Mouse (Mus musculus) urinary bladder, postnatal 10 days (tissue): ENCODE measurements around the gene Papss2.

Experiments used
- DNase-seq: peaks from one replicate; pipeline ENCODE4 v3.0.0; 2022; ENCODE audit warnings: low spot score

Papss2 gene

DNA sequence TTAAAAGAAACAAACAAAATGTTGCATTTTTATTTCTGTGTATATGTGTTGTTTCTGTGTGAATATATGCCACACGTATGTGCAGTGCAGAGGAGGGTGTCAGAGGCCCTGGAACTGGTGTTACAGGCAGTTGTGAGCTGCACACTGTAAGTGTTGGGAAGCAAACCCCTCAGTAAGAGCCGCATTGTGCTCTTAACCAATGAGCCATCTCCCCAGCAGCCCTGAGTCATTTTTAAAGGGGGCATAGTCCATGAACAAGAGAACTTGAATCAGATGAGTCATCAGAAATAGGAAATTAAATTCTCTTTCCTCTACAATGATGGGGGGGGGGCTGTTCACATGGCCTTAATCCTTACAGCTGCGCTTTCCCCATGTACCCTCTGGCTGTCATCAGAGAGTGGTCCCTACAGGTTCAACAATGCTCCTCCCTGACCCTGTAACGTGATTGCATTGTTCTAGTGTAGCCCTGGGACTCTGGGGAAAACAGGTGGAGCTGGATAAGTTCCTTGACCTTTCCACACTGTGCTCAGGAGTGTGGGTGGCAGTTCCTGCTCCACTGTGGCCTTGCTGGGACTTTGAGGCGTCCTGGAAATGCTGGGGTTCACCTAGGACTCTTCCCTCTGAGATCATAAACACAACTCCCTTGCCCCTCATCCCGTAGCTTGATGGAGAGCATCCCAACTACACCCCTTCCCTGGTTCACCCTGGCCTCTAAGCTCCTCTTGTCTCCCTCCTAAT is 5.6 kb downstream of the Papss2 start:
- no peak for DNase-seq

DNA sequence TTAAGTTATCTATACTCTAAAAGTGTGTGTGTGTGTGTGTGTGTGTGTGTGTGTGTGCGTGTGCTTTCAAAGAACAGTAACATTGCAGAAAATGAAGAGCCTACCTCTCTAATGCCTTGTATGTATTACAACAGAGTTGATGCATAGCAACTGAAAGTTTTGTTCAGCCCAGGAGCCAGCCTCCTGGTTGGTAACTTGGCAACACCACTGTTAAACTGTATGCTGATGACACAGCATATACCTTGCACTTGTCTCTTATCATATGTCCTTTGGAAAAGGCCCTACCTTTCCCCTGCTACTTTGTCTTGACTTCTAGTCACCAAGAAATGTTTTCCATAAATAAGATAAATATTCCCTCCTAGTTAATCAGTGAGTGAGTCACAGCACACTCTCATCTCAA is 7.9 kb downstream of the Papss2 start:
- DNase-seq, result no peak

DNA sequence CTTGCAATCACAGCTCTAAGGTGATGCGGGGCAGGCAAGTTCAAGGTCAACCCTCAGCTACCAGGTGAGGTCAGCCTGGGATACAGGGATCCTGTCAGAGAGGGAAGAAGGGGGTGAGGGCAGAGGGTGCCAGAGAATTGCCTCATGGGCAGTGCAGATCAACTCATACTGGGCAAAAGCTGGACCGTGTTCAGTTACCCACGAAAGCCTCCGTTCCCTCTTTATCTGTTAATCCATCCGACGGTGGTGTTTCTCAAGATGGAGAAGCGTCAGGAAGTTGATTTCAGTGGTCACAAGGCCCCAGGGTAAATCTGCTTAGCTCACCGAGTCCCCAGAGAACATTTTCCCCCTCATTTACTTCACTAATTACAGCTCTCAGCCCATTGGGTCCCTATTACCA is 8.5 kb downstream of the Papss2 start:
- no peak for DNase-seq

DNA sequence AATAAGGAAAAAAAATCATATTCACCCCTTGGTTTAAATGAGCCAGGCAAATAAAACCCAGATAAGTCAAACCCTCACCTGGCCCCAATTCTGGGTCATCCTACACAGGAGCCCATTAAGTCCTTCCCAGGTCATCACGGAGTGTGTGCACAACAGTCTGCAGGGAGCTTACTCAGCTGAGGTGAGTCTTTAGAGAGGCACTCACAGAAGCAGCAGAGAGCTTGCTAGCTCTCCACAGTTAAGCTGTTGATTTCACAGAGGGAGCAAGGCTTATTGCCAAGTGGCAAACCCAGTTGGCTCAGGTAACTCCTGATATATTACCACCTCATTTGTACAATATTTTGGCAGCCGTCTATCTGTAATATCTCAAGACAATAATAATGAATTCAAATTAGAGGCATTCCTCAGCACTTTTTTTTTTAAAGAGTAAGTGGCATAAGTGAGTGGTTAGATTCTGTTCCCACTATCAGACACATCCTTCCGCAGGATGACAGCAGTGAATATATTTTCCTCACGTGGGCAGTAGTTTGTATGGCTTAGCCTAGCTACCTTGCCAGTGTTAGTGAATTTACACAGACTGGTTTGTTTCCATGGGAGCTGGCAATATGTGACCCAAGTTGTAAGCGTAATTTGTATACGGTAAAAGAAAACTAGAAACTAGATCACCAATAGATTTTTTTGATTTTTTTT is 9.1 kb downstream of the Papss2 start:
- no peak for DNase-seq

DNA sequence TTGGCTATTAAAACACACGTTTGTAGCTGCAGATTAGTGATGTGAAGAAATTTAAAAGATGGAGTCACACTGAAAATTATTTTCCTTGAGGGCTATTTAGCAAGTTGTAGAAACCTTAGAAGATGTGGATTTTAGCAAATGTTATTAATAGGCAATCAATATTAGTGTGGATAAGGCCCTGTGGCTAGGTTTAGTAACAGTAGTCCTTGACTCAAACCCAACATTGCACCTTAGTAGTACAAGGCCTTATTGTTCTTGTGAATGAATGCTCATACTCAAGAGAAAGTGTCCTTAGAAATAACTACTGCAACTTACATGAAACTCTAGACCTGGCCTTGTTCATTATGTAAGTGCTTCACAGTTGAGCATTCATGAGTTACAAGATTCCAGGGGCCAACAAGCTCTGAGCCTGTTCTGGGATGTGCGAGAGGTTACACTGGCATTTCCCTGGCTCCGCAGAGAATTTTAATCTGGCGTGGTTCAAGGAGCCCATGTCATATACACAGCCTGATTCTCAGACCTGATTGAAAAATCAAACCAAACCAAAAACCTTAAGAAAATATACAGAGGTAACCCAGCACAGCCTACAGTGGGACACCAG is 10.7 kb downstream of the Papss2 start:
- DNase-seq, result no peak

DNA sequence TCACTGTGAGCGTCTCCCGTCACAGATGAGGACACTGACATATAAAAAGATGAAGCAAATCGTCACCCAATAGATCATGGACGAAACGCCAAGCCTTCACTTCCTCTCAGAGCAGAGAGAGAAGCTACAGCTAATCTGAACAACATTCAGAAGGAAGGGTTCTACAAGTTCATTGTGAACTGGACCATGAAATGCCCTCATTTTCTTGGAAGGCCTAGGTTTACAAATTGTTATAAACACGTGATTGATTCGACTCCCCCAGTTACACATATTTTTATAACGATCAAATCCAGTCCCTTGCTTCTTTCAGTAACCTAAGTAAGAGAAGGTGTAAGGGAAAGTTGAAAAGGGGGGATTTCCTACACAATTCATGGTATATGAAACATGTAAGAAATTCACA is 11.4 kb downstream of the Papss2 start:
- no peak for DNase-seq

DNA sequence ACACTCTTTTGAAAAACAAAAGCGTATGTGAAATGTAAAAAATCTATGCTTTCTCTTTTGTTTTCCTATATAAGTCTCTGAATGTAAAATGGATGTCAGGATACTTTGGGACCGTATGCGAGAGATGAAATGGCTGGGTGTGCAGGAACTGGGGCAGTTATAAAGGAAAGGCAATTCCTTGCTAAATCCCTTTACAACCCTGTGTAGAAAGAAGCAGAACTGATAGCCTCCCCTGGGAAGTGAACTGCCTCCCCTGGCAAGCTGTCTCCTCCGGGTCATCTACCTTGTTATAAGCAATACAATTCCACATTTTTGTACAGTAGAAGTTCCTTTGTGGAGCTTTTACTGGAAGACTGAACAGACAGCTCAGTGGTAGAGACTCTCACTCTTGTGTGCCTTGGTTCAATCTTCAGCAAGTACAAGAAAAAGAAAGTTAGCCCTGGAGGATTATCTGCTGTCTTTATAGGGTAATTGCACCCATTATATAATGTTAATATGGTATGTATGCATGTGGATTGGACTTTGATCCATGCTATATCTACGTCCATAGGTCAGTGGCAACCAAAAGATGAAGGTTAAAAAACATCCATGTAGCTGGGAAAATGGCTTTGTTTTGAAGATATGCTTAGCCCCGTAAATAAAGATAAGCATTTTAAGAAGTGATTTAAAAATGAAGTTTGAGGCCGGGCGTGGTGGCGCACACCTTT is 15.9 kb downstream of the Papss2 start:
- no peak for DNase-seq

DNA sequence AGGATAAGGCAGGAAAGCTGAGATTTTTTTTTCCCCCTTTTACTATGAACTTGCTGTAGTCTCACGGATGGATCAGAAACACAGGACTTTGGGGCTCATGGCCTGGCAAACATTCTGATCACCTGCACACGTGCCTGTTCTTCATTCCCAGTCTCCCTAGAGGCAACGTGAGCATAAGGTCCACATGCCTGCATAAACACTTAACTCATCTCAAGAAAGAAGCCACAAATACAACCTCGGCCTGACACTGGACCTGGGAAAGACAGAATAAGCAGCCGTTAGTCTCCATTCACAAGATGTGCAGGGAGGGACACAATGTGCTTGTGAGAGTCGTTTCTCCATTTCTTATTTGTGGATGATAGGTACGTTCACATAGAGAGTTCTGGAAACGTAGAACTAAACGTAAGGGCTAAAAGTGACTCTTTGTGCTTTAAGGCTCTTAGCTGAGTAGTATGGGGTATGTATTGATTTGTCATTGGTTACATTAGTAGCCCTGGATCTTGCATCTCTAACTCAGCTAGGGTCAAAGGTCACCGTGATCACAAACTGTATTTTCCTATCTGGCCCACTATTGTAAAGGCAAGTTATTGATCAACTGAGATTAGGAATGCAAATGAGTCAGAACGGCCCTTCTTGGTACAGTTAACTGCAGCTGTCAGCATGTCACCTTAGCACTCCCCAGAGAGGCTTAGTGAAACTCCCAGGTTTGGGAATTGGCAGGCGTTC is 18.6 kb downstream of the Papss2 start:
- DNase-seq, result no peak

DNA sequence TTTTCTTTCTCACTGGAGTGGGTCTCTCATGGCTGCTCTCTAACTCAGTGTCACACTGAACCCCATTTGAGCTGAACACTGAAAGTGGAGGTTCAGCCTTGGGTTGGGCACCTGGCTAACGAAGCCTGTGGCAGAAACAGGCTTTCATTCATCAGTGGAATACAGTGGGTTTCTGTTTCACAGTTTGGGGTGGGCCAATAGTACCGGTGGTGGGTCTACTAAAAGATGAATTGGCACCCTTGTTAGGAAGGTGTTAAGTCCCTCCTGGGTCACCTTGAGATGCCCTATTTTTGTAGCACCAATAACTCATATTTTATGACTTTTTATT is 19.1 kb downstream of the Papss2 start:
- DNase-seq, result no peak

DNA sequence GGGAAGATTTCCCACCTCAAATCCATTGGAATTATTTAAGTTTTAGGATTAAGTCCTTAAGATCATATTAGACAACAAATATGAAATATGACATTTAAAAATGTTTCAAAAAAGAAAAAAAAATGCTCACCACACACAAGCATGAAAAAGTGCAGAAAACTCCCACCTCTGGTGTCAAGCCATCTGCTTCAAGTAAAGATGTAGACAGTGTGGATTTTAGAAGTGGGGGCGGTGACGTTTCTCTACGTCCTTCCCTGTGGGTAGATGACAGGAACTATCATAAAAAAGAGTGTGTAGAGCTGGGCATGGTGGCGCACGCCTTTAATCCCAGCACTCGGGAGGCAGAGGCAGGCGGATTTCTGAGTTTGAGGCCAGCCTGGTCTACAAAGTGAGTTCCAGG is 21.1 kb downstream of the Papss2 start:
- DNase-seq, result no peak

DNA sequence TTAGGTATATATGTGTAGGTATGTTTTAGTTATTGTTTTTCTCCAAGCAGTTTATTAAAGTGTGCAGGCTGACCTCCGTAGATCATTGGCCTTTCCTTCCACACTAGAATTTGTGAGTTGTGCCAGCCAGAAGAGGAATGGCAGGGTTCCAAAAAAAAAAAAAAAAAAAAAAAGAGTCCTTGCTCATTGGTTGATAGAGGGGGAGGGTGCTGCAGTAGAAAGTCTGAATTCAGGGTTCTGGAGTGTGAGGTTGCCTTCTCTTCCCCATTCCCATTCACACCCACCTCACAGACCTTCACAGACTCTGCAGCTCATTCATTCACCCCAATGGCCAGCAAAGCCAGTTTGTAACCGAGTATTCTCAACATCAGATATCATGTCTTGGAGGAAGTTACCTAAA is 24.1 kb downstream of the Papss2 start:
- no peak for DNase-seq

DNA sequence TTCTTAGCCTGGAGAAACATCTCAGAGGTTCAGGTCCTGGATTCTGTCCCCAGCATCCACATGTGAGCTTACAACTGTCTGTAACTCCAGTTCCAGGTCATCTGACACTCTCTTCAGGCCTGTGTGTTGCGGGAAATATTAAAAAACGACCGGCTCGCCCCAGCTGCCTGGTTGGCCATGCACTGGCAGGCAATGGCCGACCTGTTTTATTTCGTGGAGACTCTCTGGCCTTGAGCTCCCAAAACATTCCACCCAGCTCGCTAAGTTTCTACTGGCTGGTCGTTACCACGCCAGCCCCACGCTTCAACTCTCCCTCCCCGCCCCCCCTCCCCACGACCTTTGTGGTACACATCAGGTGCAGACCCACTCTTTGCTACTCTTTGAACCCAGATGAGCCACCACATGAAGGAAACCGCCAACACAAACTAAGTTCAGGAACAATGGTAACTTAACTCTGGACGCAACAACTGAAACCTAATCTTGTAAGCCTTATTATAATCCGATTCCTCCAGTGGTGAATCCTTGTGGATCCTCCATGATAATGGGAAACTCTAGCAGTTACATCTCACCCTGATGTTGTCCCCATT is 25.4 kb downstream of the Papss2 start:
- no peak for DNase-seq

DNA sequence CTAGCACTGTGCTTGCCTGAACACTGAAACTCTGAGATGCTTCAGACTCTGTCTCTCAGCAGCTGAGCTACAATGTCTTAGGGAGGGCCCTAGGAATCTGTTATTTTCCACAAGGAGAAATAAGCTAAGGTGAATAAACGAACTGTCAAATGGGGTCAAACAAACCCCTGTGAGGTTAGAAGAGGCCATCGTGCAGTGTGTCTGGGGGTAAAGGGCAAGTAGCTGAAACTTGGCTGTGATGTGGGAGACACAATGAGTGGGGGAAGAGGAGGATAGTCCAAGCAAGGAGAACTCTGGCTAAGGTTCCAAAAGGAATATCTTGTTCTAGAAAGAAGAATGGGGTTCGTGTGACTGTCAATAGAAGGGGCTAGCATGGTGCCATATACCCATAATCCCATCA is 26.6 kb downstream of the Papss2 start:
- DNase-seq, result no peak

DNA sequence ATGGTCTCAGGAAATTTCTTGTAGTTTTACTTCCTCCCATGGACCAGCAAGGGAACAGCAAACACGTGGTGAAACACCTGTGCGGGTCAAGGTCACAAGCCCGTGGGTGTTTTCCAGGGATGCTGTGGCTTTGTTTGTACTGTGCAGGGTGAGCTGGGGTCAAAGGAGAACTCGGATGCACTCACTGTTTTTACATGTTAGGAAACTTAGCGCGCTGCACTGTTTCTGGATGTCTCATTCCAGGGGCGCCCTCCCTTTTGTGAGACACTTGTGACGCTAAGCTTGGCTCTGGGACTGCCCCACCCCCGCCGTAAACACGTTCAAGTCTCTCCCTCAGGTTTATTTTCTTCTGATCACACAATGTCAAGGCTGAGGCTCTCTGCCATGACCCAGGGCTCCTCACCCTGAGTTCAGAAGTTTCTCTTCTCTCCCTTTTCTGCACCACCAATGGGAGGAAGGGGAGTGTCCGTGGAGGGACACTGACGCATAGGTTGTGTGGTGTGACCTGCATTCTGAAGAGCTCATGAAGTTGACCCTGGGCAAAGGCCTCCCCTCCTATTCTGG is 31.3 kb downstream of the Papss2 start:
- DNase-seq, result no peak

DNA sequence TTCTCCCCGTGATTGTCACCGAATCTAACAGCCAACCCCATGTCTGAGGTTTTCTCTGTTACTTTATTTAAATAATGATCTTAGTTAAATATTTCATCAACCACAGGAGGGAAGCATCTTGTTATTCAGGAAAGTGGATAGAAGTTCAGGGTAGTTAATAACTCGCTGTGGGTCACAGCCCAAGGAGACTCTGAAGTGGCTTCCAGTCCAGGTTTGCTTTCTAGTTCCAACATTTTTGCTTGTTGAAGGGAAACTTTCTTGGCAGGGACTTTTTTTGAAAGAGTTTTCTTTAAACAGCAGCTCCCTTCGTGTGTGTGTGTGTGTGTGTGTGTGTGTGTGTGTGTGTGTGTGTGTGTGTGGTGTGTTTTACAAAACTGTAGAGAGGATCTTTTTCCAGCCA is 32.0 kb downstream of the Papss2 start:
- no peak for DNase-seq

DNA sequence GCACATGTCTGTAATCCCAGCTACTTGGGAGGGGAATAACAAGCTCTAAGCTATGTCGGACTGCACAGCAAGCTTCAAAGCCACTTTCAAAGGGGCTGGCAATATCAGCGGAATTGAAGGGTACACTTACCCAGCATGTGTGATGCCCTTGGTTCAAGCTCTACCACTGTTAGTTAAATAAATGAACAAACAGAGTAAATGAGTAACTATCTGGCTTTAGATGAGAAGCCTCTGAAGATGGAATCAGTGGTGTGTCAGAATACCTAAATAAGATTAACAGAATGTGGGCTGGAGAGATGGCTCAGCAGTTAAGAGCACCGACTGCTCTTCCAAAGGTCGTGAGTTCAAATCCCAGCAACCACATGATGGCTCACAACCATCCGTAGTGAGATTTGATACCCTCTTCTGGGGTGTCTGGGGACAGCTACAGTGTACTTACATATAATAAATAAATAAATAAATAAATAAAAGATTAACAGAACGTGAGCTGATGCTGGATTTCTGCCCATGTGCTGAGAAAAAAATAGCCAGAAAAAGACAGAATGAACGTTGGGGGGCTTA is 33.1 kb downstream of the Papss2 start:
- DNase-seq, result no peak

DNA sequence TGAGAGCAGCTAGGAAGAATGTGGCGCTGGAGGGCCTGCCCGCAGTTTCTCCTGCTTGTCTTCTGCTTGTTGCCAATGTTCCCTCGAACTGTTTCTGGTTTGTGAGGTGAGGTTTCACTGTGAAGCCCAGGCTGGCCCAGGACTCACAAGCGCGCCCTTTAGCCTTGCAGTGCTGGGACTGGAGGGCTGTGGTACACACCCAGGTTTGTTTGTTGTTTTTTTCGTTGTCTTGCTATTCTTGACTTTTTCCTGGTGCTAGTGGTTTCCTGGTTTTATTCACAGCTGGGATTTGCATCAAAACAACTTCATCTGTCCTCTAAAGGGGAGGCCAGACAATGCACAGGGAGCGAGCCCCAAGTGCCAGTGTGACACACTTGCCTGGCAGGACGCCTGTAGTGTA is 39.3 kb downstream of the Papss2 start:
- DNase-seq, result no peak

DNA sequence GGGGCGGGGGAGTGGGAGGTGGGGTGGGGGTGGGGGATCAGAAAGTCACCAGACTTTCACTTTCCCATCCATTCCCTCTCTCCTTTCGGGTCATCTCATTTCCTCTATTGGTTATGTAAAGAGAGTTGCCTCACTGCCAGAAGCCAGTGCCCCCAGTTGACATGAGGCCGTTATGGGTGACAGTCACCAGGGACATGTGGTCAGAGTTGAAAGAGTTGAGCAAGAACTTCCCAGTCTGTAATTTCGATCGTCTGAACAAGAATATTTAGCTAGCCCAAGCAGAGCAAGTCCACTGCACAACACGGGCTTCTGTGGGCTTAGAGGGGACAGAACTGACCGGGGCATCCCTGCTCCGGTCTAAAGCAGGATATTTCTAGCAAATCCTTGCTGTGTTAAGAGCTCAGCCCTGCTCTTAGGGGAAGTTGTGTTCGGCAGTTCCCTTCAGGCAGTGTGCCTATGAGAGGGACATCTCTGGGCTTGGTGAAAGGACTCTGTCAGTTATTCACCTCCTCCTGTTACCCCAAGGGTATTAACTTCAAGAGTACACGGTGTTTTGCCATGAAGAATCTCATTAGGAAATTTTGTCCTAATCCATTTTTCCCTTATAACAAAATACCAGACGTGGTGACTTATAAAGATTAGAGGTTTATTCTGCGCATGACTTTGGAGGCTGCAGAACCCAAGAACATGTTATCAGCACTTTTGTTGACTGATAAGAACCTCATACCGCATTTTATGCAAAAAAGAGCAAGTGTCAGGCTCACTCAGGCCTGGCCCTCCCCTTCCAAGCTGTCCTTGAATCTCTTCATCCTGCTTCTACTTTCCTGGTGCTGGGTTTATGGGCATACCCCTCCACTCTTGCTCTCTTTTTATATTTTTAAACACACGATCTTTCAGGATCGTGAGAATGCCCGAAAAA is 42.0 kb downstream of the Papss2 start:
- DNase-seq, result no peak

DNA sequence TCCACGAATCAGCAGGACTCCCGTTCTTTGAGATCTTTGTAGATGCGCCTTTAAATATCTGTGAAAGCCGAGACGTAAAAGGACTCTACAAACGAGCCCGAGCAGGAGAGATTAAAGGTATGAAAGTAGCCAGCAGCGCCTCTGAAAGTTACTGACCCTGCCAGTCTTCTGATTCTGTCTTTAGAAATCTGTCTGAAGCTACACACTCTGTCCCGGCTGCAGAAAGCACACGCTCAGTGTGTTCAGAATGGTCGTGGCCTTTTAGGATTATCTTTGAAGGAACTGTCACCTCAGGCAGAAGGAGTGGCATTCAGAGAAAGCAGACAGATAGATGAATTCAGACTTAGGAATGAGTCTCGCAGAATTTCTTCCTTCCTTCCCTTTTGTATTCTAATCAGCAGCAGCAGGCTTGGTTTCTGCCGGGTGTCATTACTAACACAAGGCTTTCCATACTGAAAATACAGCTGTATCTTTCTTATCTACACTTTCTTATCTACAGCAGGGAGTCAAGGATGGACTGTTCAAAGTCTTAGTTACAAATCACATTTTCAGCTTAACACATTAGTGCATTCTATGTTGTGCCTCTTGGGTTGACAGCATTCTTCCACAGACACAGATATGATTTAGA is 42.8 kb downstream of the Papss2 start:
- no peak for DNase-seq

DNA sequence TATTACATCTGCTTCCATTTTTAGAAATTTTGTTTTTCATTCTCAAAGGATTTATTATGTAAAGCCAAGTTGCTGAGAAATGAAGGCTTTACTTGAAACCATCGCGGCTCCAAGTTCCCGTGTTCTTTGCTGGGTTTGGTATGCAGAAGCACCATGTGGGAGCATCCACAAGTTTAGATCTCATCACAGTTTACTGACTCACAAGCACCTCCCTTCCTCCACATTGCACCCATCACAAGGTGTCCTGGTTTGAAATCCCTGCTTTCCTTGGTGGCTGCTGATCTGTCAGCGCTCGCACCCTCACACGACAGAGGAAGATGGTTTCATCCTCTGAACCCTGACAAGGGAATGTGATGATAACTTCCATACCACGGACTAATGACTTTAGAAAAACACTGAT is 45.9 kb downstream of the Papss2 start:
- no peak for DNase-seq
